Mouse (Mus musculus) left cerebral cortex, postnatal 14 days (tissue): ENCODE results near the gene Ace. TPM values are rescaled to one million over a fixed set of nuclear protein-coding genes. Genes with fewer than 3 reads are reported as not detected.
"Not testable (repeated sequence)": the region's sequence is repeated elsewhere in the genome, so short reads cannot be mapped to it uniquely, and the experiment has no call there.

ENCODE experiments used
- DNase-seq, 2 experiments: peaks; one replicate each; pipeline ENCODE4 v3.0.0; 2021 to 2022; ENCODE audit warnings: low spot score in 2 of 2, mixed read lengths in 1 of 2
- intact Hi-C: fragments of 180-260 bp; cut with DNase I; formaldehyde crosslinking; loops from one replicate; pipeline ENCODE4 v1.15.1; 2025
- total RNA-seq, 2 experiments: library from RNA; stranded (reverse); gene quantifications; 2 replicates each; pipeline ENCODE4 v1.2.3; 2021

Gene Ace
- total RNA-seq, 2 experiments from 2014 or later: 9.7 to 10.5 TPM

GRCm38 (mm10) chr11:105978232-105978631 lies 10.5 kb downstream of the Ace start:
- intact Hi-C loops: no loop called here
- no peak for DNase-seq

- no peak for DNase-seq
- intact Hi-C loops: no loop called here
Measured at GRCm38 (mm10) chr11:105978634-105979033, 10.9 kb downstream of the Ace start.

- intact Hi-C loops: no loop called here
- DNase-seq: no peak
Measured at GRCm38 (mm10) chr11:105984452-105984851, 16.7 kb downstream of the Ace start.

- intact Hi-C loops: no loop called here
- DNase-seq: no peak
Measured at GRCm38 (mm10) chr11:105987446-105987845, 19.7 kb downstream of the Ace start.

GRCm38 (mm10) chr11:105989446-105989845 lies 21.7 kb downstream of the Ace start:
- intact Hi-C loops: no loop called here
- DNase-seq: no peak

- intact Hi-C loops: no loop called here
Measured at GRCm38 (mm10) chr11:105990231-105990630, 22.5 kb downstream of the Ace start.

GRCm38 (mm10) chr11:105994375-105994774 lies 26.6 kb downstream of the Ace start, which contains the start of gene Ace3:
Gene Ace3, plus strand, starts transcription at chr11:105994675.
- no peak for DNase-seq
- intact Hi-C loops: no loop called here

More at GRCm38 (mm10) chr11:105990231-105990630, 22.5 kb downstream of the Ace start:
- DNase-seq: no peak

- DNase-seq: no peak
- intact Hi-C loops: no loop called here
Measured at GRCm38 (mm10) chr11:106000062-106000461, 32.3 kb downstream of the Ace start.

- peak; percentile 29 to 45 for DNase-seq
- intact Hi-C loops: no loop called here
Measured at GRCm38 (mm10) chr11:106001718-106002117, 34.0 kb downstream of the Ace start.

GRCm38 (mm10) chr11:106004576-106004975 lies 36.8 kb downstream of the Ace start:
- no peak for DNase-seq
- intact Hi-C loops: no loop called here

- no peak for DNase-seq
- intact Hi-C loops: no loop called here
Measured at GRCm38 (mm10) chr11:106005970-106006369, 38.2 kb downstream of the Ace start.

GRCm38 (mm10) chr11:106007821-106008220 lies 40.1 kb downstream of the Ace start, which contains the start of gene Kcnh6:
Gene Kcnh6, plus strand, starts transcription at chr11:106008124.
- peak in 1 of 2 experiments; percentile 31 for DNase-seq
- intact Hi-C loops: no loop called here

GRCm38 (mm10) chr11:106012711-106013110 lies 45.0 kb downstream of the Ace start:
- intact Hi-C loops: loop anchor here (10.0 kb wide), 1 partner anchor 678 kb away; no protein-coding TSS in a partner anchor
- no peak for DNase-seq

- peak; percentile 66 to 70 for DNase-seq
- intact Hi-C loops: loop anchor here (10.0 kb wide), 1 partner anchor 679 kb away; no protein-coding TSS in a partner anchor
Measured at GRCm38 (mm10) chr11:106013556-106014225, 45.9 kb downstream of the Ace start.

GRCm38 (mm10) chr11:106016440-106016839 lies 48.7 kb downstream of the Ace start:
- intact Hi-C loops: loop anchor here (5.0 to 10.0 kb wide), 2 partner anchors 44 to 682 kb away; no protein-coding TSS in a partner anchor
- DNase-seq: peak; percentile 28 to 51

GRCm38 (mm10) chr11:106020051-106020763 lies 52.5 kb downstream of the Ace start:
- DNase-seq: peak in 1 of 2 experiments; percentile 62
- intact Hi-C loops: no loop called here

GRCm38 (mm10) chr11:106025774-106026173 lies 58.0 kb downstream of the Ace start:
- DNase-seq: no peak
- intact Hi-C loops: loop anchor here (2.0 kb wide), 1 partner anchor 97 kb away; no protein-coding TSS in a partner anchor

- peak; percentile 79 to 86 for DNase-seq
- intact Hi-C loops: loop anchor here (2.0 kb wide), 1 partner anchor 98 kb away; no protein-coding TSS in a partner anchor
Measured at GRCm38 (mm10) chr11:106026465-106027151, 58.9 kb downstream of the Ace start.

- DNase-seq: no peak
- intact Hi-C loops: loop anchor here (2.0 kb wide), 1 partner anchor 99 kb away; no protein-coding TSS in a partner anchor
Measured at GRCm38 (mm10) chr11:106027607-106028006, 59.9 kb downstream of the Ace start.

- intact Hi-C loops, DNase-seq: not testable (repeated sequence)
Measured at GRCm38 (mm10) chr11:106032074-106032473, 64.3 kb downstream of the Ace start.
